ENCODE assay signal across 16 mouse cellular contexts in the genomic region with DNA sequence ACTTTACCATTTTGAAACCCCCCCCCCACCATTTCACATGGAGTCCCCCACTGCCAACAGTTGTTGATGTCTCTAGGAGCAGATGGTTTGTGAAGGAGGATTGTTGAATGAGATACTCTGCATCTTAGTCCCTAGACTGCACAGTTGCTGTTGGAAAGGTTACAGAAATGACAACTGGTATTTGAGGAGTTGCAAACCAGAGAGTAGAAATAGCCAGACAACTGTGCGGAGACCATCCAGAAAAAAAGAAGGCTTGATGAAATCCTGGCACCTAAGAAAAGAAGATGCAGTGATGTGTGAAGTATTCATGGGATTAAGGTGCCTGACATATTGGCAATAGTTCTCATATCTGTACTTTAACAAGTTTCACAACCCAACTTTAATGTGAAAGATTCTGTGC.
DNase-seq lines count a peak whose midpoint lies in the region; ATAC-seq and TF ChIP-seq lines count a peak whose summit lies in the region.
"Had no signal": no experiment of that assay in that cellular context is flagged by ENCODE, and none has a peak within 500 bp of the region (broad histone marks: within the 10 kb centered on the region; RNA-seq: fewer than 3 reads in every experiment).

No protein-coding gene starts in this region.

- DNase-seq in midbrain, embryonic 11.5 days (ENCODE audit: low spot score, missing footprints), result peak; percentile 54
- DNase-seq in layer of hippocampus, adult 2 months (ENCODE audit: low spot score in 2 of 2), result peak; percentile 28 to 54
- peak; percentile 17 for DNase-seq in left cerebral cortex, postnatal 4 days
- no peak for DNase-seq in heart, postnatal 14 days
- DNase-seq in adrenal gland, postnatal 14 days, result no peak
- DNase-seq: gastrocnemius, adult 2 months; heart, adult 2 months; heart, postnatal 36 days; lung, postnatal 10 days had no signal

- WGBS in forebrain, embryonic 13.5 days, result 84% methylated on average over 1 of the region's 1 CpGs
- 89% methylated on average over 1 of the region's 1 CpGs for WGBS in forebrain, embryonic 12.5 days
- WGBS in midbrain, embryonic 11.5 days, result 88% methylated on average over 1 of the region's 1 CpGs
- 74% methylated on average over 1 of the region's 1 CpGs for WGBS in midbrain, embryonic 13.5 days

- no peaks in the 10 kb centered on the region for H3K9me3 ChIP-seq in forebrain, embryonic 13.5 days (replicated peaks)
- H3K9me3 ChIP-seq in forebrain, embryonic 12.5 days, result no peaks in the 10 kb centered on the region
- no peaks in the 10 kb centered on the region for H3K9me3 ChIP-seq in midbrain, embryonic 11.5 days (ENCODE audit: control insufficient read depth, low read length)
- H3K9me3 ChIP-seq in midbrain, embryonic 13.5 days, result 0 out of 2 replicates have a peak, but pooled peaks cover 2% of the 10 kb centered on the region
- H3K9me3 ChIP-seq: embryonic facial prominence, embryonic 13.5 days had no signal

- no peaks in the 10 kb centered on the region for H3K36me3 ChIP-seq in forebrain, embryonic 13.5 days (ENCODE audit: poor library complexity, severe bottlenecking)
- H3K36me3 ChIP-seq in forebrain, embryonic 12.5 days (replicated peaks), result no peaks in the 10 kb centered on the region
- H3K36me3 ChIP-seq in midbrain, embryonic 11.5 days (ENCODE audit: control insufficient read depth, insufficient read depth, low read length), result no peaks in the 10 kb centered on the region
- H3K36me3 ChIP-seq in midbrain, embryonic 13.5 days, result no peaks in the 10 kb centered on the region
- H3K36me3 ChIP-seq: embryonic facial prominence, embryonic 13.5 days had no signal

- intact Hi-C loops in left cerebral cortex, postnatal 4 days (cut with DNase I), result no loop called here
- intact Hi-C loops in heart, postnatal 14 days (cut with DNase I), result no loop called here

- no peak overlapping the region for H3K4me3 ChIP-seq in forebrain, embryonic 13.5 days
- H3K4me3 ChIP-seq in forebrain, embryonic 12.5 days (replicated peaks), result no peak overlapping the region
- no peak overlapping the region for H3K4me3 ChIP-seq in midbrain, embryonic 11.5 days (ENCODE audit: low read depth, low read length)
- H3K4me3 ChIP-seq in midbrain, embryonic 13.5 days (replicated peaks), result no peak overlapping the region
- H3K4me3 ChIP-seq in layer of hippocampus, adult 2 months, result no peak overlapping the region
- H3K4me3 ChIP-seq: embryonic facial prominence, embryonic 13.5 days; gastrocnemius, adult 2 months; heart, adult 2 months had no signal

- ATAC-seq in forebrain, embryonic 13.5 days, result peak; percentile 91; the same call in 1 of the 2 replicates
- ATAC-seq in forebrain, embryonic 12.5 days (ENCODE audit: low FRiP score), result no peak
- no peak for ATAC-seq in midbrain, embryonic 11.5 days (ENCODE audit: low FRiP score)
- no peak for ATAC-seq in midbrain, embryonic 13.5 days

- no peaks in the 10 kb centered on the region for H3K27me3 ChIP-seq in forebrain, embryonic 13.5 days
- no peaks in the 10 kb centered on the region for H3K27me3 ChIP-seq in forebrain, embryonic 12.5 days
- H3K27me3 ChIP-seq in midbrain, embryonic 11.5 days (ENCODE audit: control insufficient read depth, insufficient read depth, low read length), result no peaks in the 10 kb centered on the region
- no peaks in the 10 kb centered on the region for H3K27me3 ChIP-seq in midbrain, embryonic 13.5 days
- H3K27me3 ChIP-seq: embryonic facial prominence, embryonic 13.5 days had no signal

- H3K4me2 ChIP-seq in forebrain, embryonic 13.5 days, result no peak overlapping the region
- H3K4me2 ChIP-seq in forebrain, embryonic 12.5 days, result no peak overlapping the region
- no peak overlapping the region for H3K4me2 ChIP-seq in midbrain, embryonic 11.5 days
- no peak overlapping the region for H3K4me2 ChIP-seq in midbrain, embryonic 13.5 days (replicated peaks)
- H3K4me2 ChIP-seq: embryonic facial prominence, embryonic 13.5 days had no signal

- no peak for TF ChIP-seq CTCF in layer of hippocampus, adult 2 months (conservative IDR thresholded peaks at IDR 0.05)

- no peak overlapping the region for H3K9ac ChIP-seq in forebrain, embryonic 13.5 days
- H3K9ac ChIP-seq in forebrain, embryonic 12.5 days, result no peak overlapping the region
- no peak overlapping the region for H3K9ac ChIP-seq in midbrain, embryonic 11.5 days (ENCODE audit: low read length)
- no peak overlapping the region for H3K9ac ChIP-seq in midbrain, embryonic 13.5 days (replicated peaks)
- H3K9ac ChIP-seq: embryonic facial prominence, embryonic 13.5 days; liver, embryonic 14.5 days had no signal

- no peak overlapping the region for H3K27ac ChIP-seq in forebrain, embryonic 13.5 days
- H3K27ac ChIP-seq in forebrain, embryonic 12.5 days, result no peak overlapping the region
- no peak overlapping the region for H3K27ac ChIP-seq in midbrain, embryonic 11.5 days (ENCODE audit: low read depth, low read length)
- H3K27ac ChIP-seq in midbrain, embryonic 13.5 days, result no peak overlapping the region
- no peak overlapping the region for H3K27ac ChIP-seq in layer of hippocampus, adult 2 months
- H3K27ac ChIP-seq: embryonic facial prominence, embryonic 13.5 days; gastrocnemius, adult 2 months; heart, adult 2 months; kidney, postnatal 0 days; liver, embryonic 14.5 days; stomach, postnatal 0 days had no signal

- no peaks in the 10 kb centered on the region for H3K4me1 ChIP-seq in forebrain, embryonic 13.5 days
- no peaks in the 10 kb centered on the region for H3K4me1 ChIP-seq in forebrain, embryonic 12.5 days
- no peaks in the 10 kb centered on the region for H3K4me1 ChIP-seq in midbrain, embryonic 11.5 days (ENCODE audit: control insufficient read depth, insufficient read depth, low read length)
- H3K4me1 ChIP-seq in midbrain, embryonic 13.5 days (replicated peaks), result no peaks in the 10 kb centered on the region
- H3K4me1 ChIP-seq: embryonic facial prominence, embryonic 13.5 days had no signal

Comparison
In these comparisons a context has a peak if more than half of its experiments do, and no peak if none do; other contexts are left out.
1. DNase-seq: peak in midbrain, embryonic 11.5 days (single experiment), layer of hippocampus, adult 2 months (2 of 2) and left cerebral cortex, postnatal 4 days (single experiment); none in heart, postnatal 14 days (0 of 2) and adrenal gland, postnatal 14 days (single experiment).